Mouse (Mus musculus) intestine, postnatal 0 days (tissue): ENCODE data around the gene Lag3. TPM values are rescaled to one million over a fixed set of nuclear protein-coding genes. Genes with fewer than 3 reads are reported as not detected.

Source experiments
- ATAC-seq: fragments of 200-750 bp; cut with Nextera tagmentation; 2 replicates; pipeline ENCODE4 v1.8.0; 2017; ENCODE audit warnings: mild to moderate bottlenecking, moderate TSS enrichment, moderate library complexity
- H3K27ac ChIP-seq: fragments of 300-500 bp; sonication (generic); 2 replicates; pipeline ENCODE4 v1.5.1; 2014; ENCODE audit warnings: mild to moderate bottlenecking, low read depth, low read length, moderate library complexity
- H3K27me3 ChIP-seq: fragments of 300-500 bp; sonication (generic); replicated peaks from 2 replicates; pipeline ENCODE4 v1.6.1; 2014; ENCODE audit warnings: low read length, mixed read lengths; ENCODE audit not compliant: control insufficient read depth, insufficient read depth
- H3K36me3 ChIP-seq: fragments of 300-500 bp; sonication (generic); 2 replicates; pipeline ENCODE4 v1.6.1; 2014; ENCODE audit warnings: mild to moderate bottlenecking, moderate library complexity; ENCODE audit not compliant: control insufficient read depth, insufficient read depth
- H3K4me1 ChIP-seq: fragments of 300-500 bp; sonication (generic); replicated peaks from 2 replicates; pipeline ENCODE4 v1.6.1; 2014; ENCODE audit warnings: antibody characterized with exemption, low read length, mixed read lengths; ENCODE audit not compliant: control insufficient read depth, insufficient read depth
- H3K4me2 ChIP-seq: fragments of 300-500 bp; sonication (generic); replicated peaks from 2 replicates; pipeline ENCODE4 v1.6.1; 2014; ENCODE audit warnings: low read depth, mild to moderate bottlenecking, moderate library complexity
- H3K4me3 ChIP-seq: fragments of 300-500 bp; sonication (generic); 2 replicates; pipeline ENCODE4 v1.5.1; 2014; ENCODE audit warnings: low read depth, low read length
- H3K9ac ChIP-seq: fragments of 300-500 bp; sonication (generic); 2 replicates; pipeline ENCODE4 v1.6.1; 2014; ENCODE audit warnings: mild to moderate bottlenecking, low read depth, low read length
- H3K9me3 ChIP-seq: fragments of 300-500 bp; sonication (generic); 2 replicates; pipeline ENCODE4 v1.6.1; 2016; ENCODE audit warnings: mixed run types; ENCODE audit not compliant: control insufficient read depth
- CTCF ChIP-seq: sonication (generic); IDR thresholded peaks from 2 replicates; pipeline ENCODE4 v1.5.1; 2016; ENCODE audit warnings: low read depth, mild to moderate bottlenecking, control low read depth, antibody characterized with exemption, moderate library complexity
- WGBS: fragments of 180-500 bp; shearing (Covaris S2); extraction: QIAGEN DNeasy Blood & Tissue Kit; methylation state at CpG from one replicate; pipeline ENCODE4 v1.1.7; 2014; 5-methylcytosine and 5-hydroxymethylcytosine counted together
- polyA plus RNA-seq: library from polyadenylated mRNA; unstranded; fragments of >200 nt; fragmentation: Nextera tagmentation; extraction: Ambion mirVana; gene quantifications from 2 replicates; pipeline ENCODE4 v1.2.1, GENCODE M21; 2015

Gene Lag3
- polyA plus RNA-seq, 1 experiment from 2014 or later: 1.7 TPM

- ATAC-seq: no peak
- Histone ChIP-seq H3K27me3 (peaks cover 59% of the 10 kb centered on the region), H3K36me3 (no peaks in the 10 kb centered on the region), H3K27ac (no peak overlapping the region), H3K4me1 (peaks cover 4% of the 10 kb centered on the region; the same call in 1 of the 2 replicates), H3K9ac (no peak overlapping the region), H3K4me3 (no peak overlapping the region), H3K9me3 (no peaks in the 10 kb centered on the region), H3K4me2 (no peak overlapping the region)
- WGBS: 79% methylated on average over 28 of the region's 28 CpGs
- TF ChIP-seq CTCF: no peak
Observed at GRCm38 (mm10) chr6:124858561-124859318, 52.8 kb downstream of the Lag3 start.

GRCm38 (mm10) chr6:124857840-124858530, 53.5 kb downstream of the Lag3 start:
- WGBS: 37% methylated on average over 26 of the region's 26 CpGs
- Histone ChIP-seq H3K4me3 (peak overlapping the region; percentile 70; the same call in 1 of the 2 replicates), H3K27ac (peak overlapping the region; percentile 77; the same call in 1 of the 2 replicates), H3K4me1 (no peaks in the 10 kb centered on the region), H3K4me2 (peak overlapping the region; percentile 98), H3K9me3 (no peaks in the 10 kb centered on the region), H3K36me3 (no peaks in the 10 kb centered on the region), H3K27me3 (peaks cover 55% of the 10 kb centered on the region), H3K9ac (no peak overlapping the region)
- TF ChIP-seq CTCF: no peak
- ATAC-seq: no peak

- Histone ChIP-seq H3K4me2 (peak within 1 kb of the TSS; percentile 98), H3K27ac (peak within 1 kb of the TSS; percentile 77), H3K9me3 (no peaks in the 10 kb centered on the region), H3K27me3 (peaks cover 51% of the 10 kb centered on the region), H3K4me3 (peak within 1 kb of the TSS; percentile 70), H3K36me3 (no peaks in the 10 kb centered on the region), H3K9ac (peak within 1 kb of the TSS; percentile 71), H3K4me1 (no peaks in the 10 kb centered on the region)
- ATAC-seq: peak; percentile 70
- under 1% methylated on average over 64 of the region's 86 CpGs for WGBS
- TF ChIP-seq CTCF: peak; percentile 83
Observed at GRCm38 (mm10) chr6:124856916-124857839, 54.3 kb downstream of the Lag3 start, which contains the start of gene P3h3. Gene P3h3, minus strand, starts transcription at chr6:124857752.

- no peak for ATAC-seq
Observed at GRCm38 (mm10) chr6:124856321-124856720, 55.2 kb downstream of the Lag3 start.

GRCm38 (mm10) chr6:124854647-124855046, 56.9 kb downstream of the Lag3 start:
- Histone ChIP-seq H3K4me2 (no peak overlapping the region), H3K4me1 (no peaks in the 10 kb centered on the region), H3K27me3 (peaks cover 41% of the 10 kb centered on the region), H3K4me3 (no peak overlapping the region), H3K9me3 (no peaks in the 10 kb centered on the region), H3K9ac (no peak overlapping the region), H3K36me3 (no peaks in the 10 kb centered on the region), H3K27ac (no peak overlapping the region)
- 70% methylated on average over 12 of the region's 12 CpGs for WGBS
- no peak for TF ChIP-seq CTCF
- ATAC-seq: no peak

More at GRCm38 (mm10) chr6:124856321-124856720, 55.2 kb downstream of the Lag3 start:
- H3K4me3 ChIP-seq: peak overlapping the region; percentile 70; the same call in 1 of the 2 replicates
- H3K9ac ChIP-seq: no peak overlapping the region
- H3K36me3 ChIP-seq: no peaks in the 10 kb centered on the region
- H3K27me3 ChIP-seq: peaks cover 49% of the 10 kb centered on the region
- no peaks in the 10 kb centered on the region for H3K4me1 ChIP-seq
- no peak overlapping the region for H3K27ac ChIP-seq
- WGBS: 20% methylated on average over 14 of the region's 14 CpGs
- peak overlapping the region; percentile 98 for H3K4me2 ChIP-seq
- H3K9me3 ChIP-seq: no peaks in the 10 kb centered on the region
- no peak for TF ChIP-seq CTCF

Other genes starting within 250 kb of the Lag3 start
- gene Lpcat3, start 248.7 kb downstream of the Lag3 start, polyA plus RNA-seq: 209 and 212 TPM in 2 replicates
- 96.6 and 97.3 TPM in 2 replicates for gene Emg1, start 199.5 kb downstream of the Lag3 start, polyA plus RNA-seq
- gene Phb2, start 199.4 kb downstream of the Lag3 start, polyA plus RNA-seq: 249 and 255 TPM in 2 replicates
- 17.4 TPM in 2 replicates for gene Ptpn6, start 173.0 kb downstream of the Lag3 start, polyA plus RNA-seq
- 238 and 259 TPM in 2 replicates for gene Grcc10, start 170.3 kb downstream of the Lag3 start, polyA plus RNA-seq
- not detected in 2 replicates for gene Gm45234, start 155.7 kb downstream of the Lag3 start, polyA plus RNA-seq
- gene Atn1, start 155.2 kb downstream of the Lag3 start, polyA plus RNA-seq: 7.6 and 8.4 TPM in 2 replicates
- gene Eno2, start 142.0 kb downstream of the Lag3 start, polyA plus RNA-seq: 3.5 and 4.6 TPM in 2 replicates
- 0.21 TPM in 1 of 2 replicates, not detected in the other for gene Lrrc23, start 132.0 kb downstream of the Lag3 start, polyA plus RNA-seq
- gene Spsb2, start 103.0 kb downstream of the Lag3 start, polyA plus RNA-seq: 57.7 and 69.5 TPM in 2 replicates
- gene Tpi1, start 97.4 kb downstream of the Lag3 start, polyA plus RNA-seq: 489 and 537 TPM in 2 replicates
- 44.8 and 45.0 TPM in 2 replicates for gene Usp5, start 82.2 kb downstream of the Lag3 start, polyA plus RNA-seq
- gene Cdca3, start 82.2 kb downstream of the Lag3 start, polyA plus RNA-seq: 45.4 and 57.4 TPM in 2 replicates
- 0.42 and 0.47 TPM in 2 replicates for gene Gnb3, start 71.4 kb downstream of the Lag3 start, polyA plus RNA-seq
- gene P3h3, start 54.0 kb downstream of the Lag3 start, polyA plus RNA-seq: 4.5 and 4.6 TPM in 2 replicates
- 0.46 and 0.64 TPM in 2 replicates for gene Gpr162, start 47.7 kb downstream of the Lag3 start, polyA plus RNA-seq
- 0.75 and 0.83 TPM in 2 replicates for gene Cd4, start 23.5 kb downstream of the Lag3 start, polyA plus RNA-seq
- 167 and 169 TPM in 2 replicates for gene Ptms, start 8.4 kb upstream of the Lag3 start, polyA plus RNA-seq
- 265 and 269 TPM in 2 replicates for gene Mlf2, start 19.7 kb upstream of the Lag3 start, polyA plus RNA-seq
- 105 and 110 TPM in 2 replicates for gene Cops7a, start 53.8 kb upstream of the Lag3 start, polyA plus RNA-seq
- gene Pianp, start 85.0 kb upstream of the Lag3 start, polyA plus RNA-seq: 1.8 and 2.1 TPM in 2 replicates
- 8.2 TPM in 2 replicates for gene Zfp384, start 97.4 kb upstream of the Lag3 start, polyA plus RNA-seq
- gene Ing4, start 128.1 kb upstream of the Lag3 start, polyA plus RNA-seq: 65.4 and 70.1 TPM in 2 replicates
- 3.1 and 4.1 TPM in 2 replicates for gene Acrbp, start 138.0 kb upstream of the Lag3 start, polyA plus RNA-seq
- 9.2 and 9.9 TPM in 2 replicates for gene Lpar5, start 156.2 kb upstream of the Lag3 start, polyA plus RNA-seq
- gene Chd4, start 184.3 kb upstream of the Lag3 start, polyA plus RNA-seq: 30.7 and 34.2 TPM in 2 replicates
- 21.9 and 22.6 TPM in 2 replicates for gene Nop2, start 220.2 kb upstream of the Lag3 start, polyA plus RNA-seq
- gene Iffo1, start 233.5 kb upstream of the Lag3 start, polyA plus RNA-seq: 3.2 and 3.9 TPM in 2 replicates